In genomic region chr11:115920110-115920818, GRCm38 (mm10) we compare ENCODE assay signal across 9 mouse cellular contexts. TPM values are rescaled to one million over a fixed set of nuclear protein-coding genes. Genes with fewer than 3 reads are reported as not detected.
DNase-seq lines count a peak whose midpoint lies in the region; ATAC-seq and TF ChIP-seq lines count a peak whose summit lies in the region.
"Had no signal": no experiment of that assay in that cellular context is flagged by ENCODE, and none has a peak within 500 bp of the region (broad histone marks: within the 10 kb centered on the region; RNA-seq: fewer than 3 reads in every experiment).

No protein-coding gene starts in this region.

- TF ChIP-seq POLR2A in thymus, adult 2 months (IDR thresholded peaks at IDR 0.05; ENCODE audit: control insufficient read depth, extremely low read depth, insufficient read depth, low read length, poor library complexity) = no peak

- H3K4me2 ChIP-seq in limb, embryonic 11.5 days (ENCODE audit: low read depth, severe bottlenecking) = no peak overlapping the region
- H3K4me2 ChIP-seq: limb, embryonic 13.5 days had no signal

- peak; percentile 44 for DNase-seq in gastrocnemius, adult 2 months
- DNase-seq in gastrocnemius, postnatal 4 days (ENCODE audit: low spot score in 2 of 2) = no peak
- DNase-seq in thymus, adult 2 months = peak; percentile 66
- no peak for DNase-seq in thymus, adult 18-20 months
- DNase-seq in cerebellum, postnatal 36 days = peak; percentile 64 to 72
- DNase-seq in limb, embryonic 11.5 days (ENCODE audit: low spot score) = peak; percentile 54
- DNase-seq in retina, postnatal 1 day = peak; percentile 74

- TF ChIP-seq CTCF in gastrocnemius, adult 2 months (IDR thresholded peaks at IDR 0.05) = peak; percentile 79
- no peak for TF ChIP-seq CTCF in thymus, adult 2 months (IDR thresholded peaks at IDR 0.05; ENCODE audit: borderline replicate concordance, control insufficient read depth, extremely low read depth, insufficient read depth, low read length, poor library complexity)

- no peak overlapping the region for H3K27ac ChIP-seq in gastrocnemius, adult 2 months
- H3K27ac ChIP-seq in thymus, adult 2 months (ENCODE audit: control insufficient read depth, insufficient read depth, low read length) = no peak overlapping the region
- H3K27ac ChIP-seq in limb, embryonic 11.5 days (replicated peaks; ENCODE audit: low read depth, low read length) = no peak overlapping the region
- H3K27ac ChIP-seq: limb, embryonic 13.5 days had no signal

- H3K9me3 ChIP-seq in limb, embryonic 11.5 days (ENCODE audit: control insufficient read depth, low read length) = no peaks in the 10 kb centered on the region
- H3K9me3 ChIP-seq: limb, embryonic 13.5 days had no signal

- H3K4me3 ChIP-seq in gastrocnemius, adult 2 months = no peak overlapping the region
- H3K4me3 ChIP-seq in thymus, adult 2 months (ENCODE audit: control insufficient read depth, insufficient read depth, low read length) = no peak overlapping the region
- no peak overlapping the region for H3K4me3 ChIP-seq in limb, embryonic 11.5 days (ENCODE audit: low read depth, low read length)
- H3K4me3 ChIP-seq: limb, embryonic 13.5 days had no signal

- H3K27me3 ChIP-seq in thymus, adult 2 months (ENCODE audit: control insufficient read depth, insufficient read depth, low read length) = no peaks in the 10 kb centered on the region
- H3K27me3 ChIP-seq in limb, embryonic 11.5 days (ENCODE audit: control insufficient read depth, insufficient read depth, low read length) = no peaks in the 10 kb centered on the region
- H3K27me3 ChIP-seq: limb, embryonic 13.5 days had no signal

- no peak overlapping the region for H3K9ac ChIP-seq in limb, embryonic 11.5 days (ENCODE audit: low read length)
- H3K9ac ChIP-seq: limb, embryonic 13.5 days had no signal

- no peaks in the 10 kb centered on the region for H3K4me1 ChIP-seq in thymus, adult 2 months (replicated peaks; ENCODE audit: control insufficient read depth, insufficient read depth, low read length)
- no peaks in the 10 kb centered on the region for H3K4me1 ChIP-seq in limb, embryonic 11.5 days (ENCODE audit: control insufficient read depth, insufficient read depth, low read length)
- H3K4me1 ChIP-seq: limb, embryonic 13.5 days had no signal

- intact Hi-C loops in gastrocnemius, adult 2 months (cut with DNase I) = no loop called here

- no peak for ATAC-seq in limb, embryonic 11.5 days (ENCODE audit: insufficient number of reproducible peaks, low FRiP score, low TSS enrichment, low read depth)
- no peak for ATAC-seq in activated CD4-positive, CD25-positive, alpha-beta regulatory T cell, adult 4 months

- WGBS in thymus, adult 2 months = 44% methylated on average over 6 of the region's 6 CpGs
- WGBS in limb, embryonic 11.5 days = 53% methylated on average over 6 of the region's 6 CpGs

- H3K36me3 ChIP-seq in thymus, adult 2 months (ENCODE audit: control insufficient read depth, insufficient read depth, low read length) = 0 out of 2 replicates have a peak, but pooled peaks cover 4% of the 10 kb centered on the region
- peaks cover 4% of the 10 kb centered on the region; the same call in 1 of the 2 replicates for H3K36me3 ChIP-seq in limb, embryonic 11.5 days (ENCODE audit: control insufficient read depth, insufficient read depth, low read length)

RNA-seq across cellular contexts. Expression of gene Smim6, which starts 8.4 kb away (rescaled TPM):
- not detected for total RNA-seq in gastrocnemius, adult 2 months (2021)
- total RNA-seq in gastrocnemius, postnatal 4 days (2021) = under 1 TPM in 1 of 2 experiments, not detected in 1; 0.39 TPM
- 0.62 and 0.71 TPM in 2 replicates for polyA plus RNA-seq in thymus, adult 2 months (2012; rRNA removed)
- polyA plus RNA-seq in limb, embryonic 11.5 days (2014; fragmentation: Nextera tagmentation; extraction: Ambion mirVana) = 0.31 and 0.52 TPM in 2 replicates
- 1 to 10 TPM; 2.5 to 3.6 TPM for polyA plus RNA-seq in activated CD4-positive, CD25-positive, alpha-beta regulatory T cell, adult 4 months (2017; shearing (Covaris generic))

RNA-seq across cellular contexts. Expression of gene Sap30bp, which starts 12.8 kb away (rescaled TPM):
- total RNA-seq in gastrocnemius, adult 2 months (2021) = 10 to 100 TPM; 12.1 to 13.4 TPM
- total RNA-seq in gastrocnemius, postnatal 4 days (2021) = 10 to 100 TPM; 25.1 to 25.7 TPM
- polyA plus RNA-seq in thymus, adult 2 months (2012; rRNA removed) = 43.4 and 44.8 TPM in 2 replicates
- polyA plus RNA-seq in limb, embryonic 11.5 days (2014; fragmentation: Nextera tagmentation; extraction: Ambion mirVana) = 50.7 and 56.2 TPM in 2 replicates
- polyA plus RNA-seq in activated CD4-positive, CD25-positive, alpha-beta regulatory T cell, adult 4 months (2017; shearing (Covaris generic)) = 10 to 100 TPM; 36.0 to 53.3 TPM

RNA-seq across cellular contexts. Expression of gene Recql5, which starts 13.0 kb away (rescaled TPM):
- 1 to 10 TPM; 7.5 to 8.6 TPM for total RNA-seq in gastrocnemius, adult 2 months (2021)
- 10 to 100 TPM in 1 of 2 experiments, 1 to 10 TPM in 1; 8.6 to 12.9 TPM for total RNA-seq in gastrocnemius, postnatal 4 days (2021)
- 32.4 and 34.3 TPM in 2 replicates for polyA plus RNA-seq in thymus, adult 2 months (2012; rRNA removed)
- 21.2 and 21.5 TPM in 2 replicates for polyA plus RNA-seq in limb, embryonic 11.5 days (2014; fragmentation: Nextera tagmentation; extraction: Ambion mirVana)
- polyA plus RNA-seq in activated CD4-positive, CD25-positive, alpha-beta regulatory T cell, adult 4 months (2017; shearing (Covaris generic)) = 10 to 100 TPM; 12.1 to 22.5 TPM

RNA-seq across cellular contexts. Expression of gene Smim5, which starts 20.5 kb away (rescaled TPM):
- total RNA-seq in gastrocnemius, adult 2 months (2021) = under 1 TPM; 0.23 to 0.89 TPM
- total RNA-seq in gastrocnemius, postnatal 4 days (2021) = 10 to 100 TPM; 14.1 to 17.1 TPM
- polyA plus RNA-seq in thymus, adult 2 months (2012; rRNA removed) = 8.4 and 9.5 TPM in 2 replicates
- 1.3 and 2.0 TPM in 2 replicates for polyA plus RNA-seq in limb, embryonic 11.5 days (2014; fragmentation: Nextera tagmentation; extraction: Ambion mirVana)
- polyA plus RNA-seq in activated CD4-positive, CD25-positive, alpha-beta regulatory T cell, adult 4 months (2017; shearing (Covaris generic)) = 1 to 10 TPM in 1 of 2 experiments, under 1 TPM in 1; 0.89 to 1.2 TPM

RNA-seq across cellular contexts. Expression of gene Itgb4, which starts 54.2 kb away (rescaled TPM):
- total RNA-seq in gastrocnemius, adult 2 months (2021) = 1 to 10 TPM; 4.2 to 4.5 TPM
- 1 to 10 TPM; 5.1 to 6.2 TPM for total RNA-seq in gastrocnemius, postnatal 4 days (2021)
- 19.8 and 20.8 TPM in 2 replicates for polyA plus RNA-seq in thymus, adult 2 months (2012; rRNA removed)
- polyA plus RNA-seq in limb, embryonic 11.5 days (2014; fragmentation: Nextera tagmentation; extraction: Ambion mirVana) = 1.0 and 1.5 TPM in 2 replicates
- not detected for polyA plus RNA-seq in activated CD4-positive, CD25-positive, alpha-beta regulatory T cell, adult 4 months (2017; shearing (Covaris generic))

Comparison
In these comparisons a context has a peak if more than half of its experiments do, and no peak if none do; other contexts are left out.
1. DNase-seq: peak in gastrocnemius, adult 2 months (single experiment), thymus, adult 2 months (single experiment), cerebellum, postnatal 36 days (2 of 2), limb, embryonic 11.5 days (single experiment) and retina, postnatal 1 day (single experiment); none in gastrocnemius, postnatal 4 days (0 of 2) and thymus, adult 18-20 months (0 of 2).